Mouse (Mus musculus) MEL (cell line): Measurements from ENCODE around the gene Ebf3.

ENCODE experiments used
- CTCF ChIP-seq, 3 experiments: IDR thresholded peaks in 2 of 3; conservative IDR thresholded peaks in 1 of 3; 2 replicates each; pipeline ENCODE4 v1.5.1; 2011 to 2012; ENCODE audit warnings: low read length in 3 of 3, low read depth in 2 of 3, mild to moderate bottlenecking in 2 of 3, improper control_type of control experiment in 1 of 3, inconsistent platforms in 1 of 3, mixed read lengths in 1 of 3, moderate library complexity in 1 of 3; ENCODE audit not compliant: control insufficient read depth in 1 of 3, insufficient read depth in 1 of 3, poor library complexity in 1 of 3, severe bottlenecking in 1 of 3
- ETS1 ChIP-seq: IDR thresholded peaks from 2 replicates; pipeline ENCODE4 v1.6.1; 2012; ENCODE audit warnings: low read depth, mild to moderate bottlenecking, inconsistent platforms, low read length, improper control_type of control experiment, moderate library complexity
- TAL1 ChIP-seq: IDR thresholded peaks from 2 replicates; pipeline ENCODE4 v1.6.1; 2012; ENCODE audit warnings: mild to moderate bottlenecking, inconsistent platforms, low read length, moderate library complexity, mixed read lengths

GRCm38 (mm10) chr7:137289290-137289957, 24.8 kb downstream of the Ebf3 start:
- TF ChIP-seq ETS1 (no peak), CTCF (IDR thresholded peaks at IDR 0.05 in 2 of 3, conservative IDR thresholded peaks at IDR 0.05 in 1 of 3; ENCODE audit: control insufficient read depth in 1 of 3, insufficient read depth in 1 of 3, low read depth in 2 of 3, low read length in 3 of 3, poor library complexity in 1 of 3, severe bottlenecking in 1 of 3) (no peak), TAL1 (no peak)
